Mouse (Mus musculus): Measurements from ENCODE around the gene Zfp986. TPM values are rescaled to one million over a fixed set of nuclear protein-coding genes. Genes with fewer than 3 reads are reported as not detected.
"Not testable (repeated sequence)": the region's sequence is repeated elsewhere in the genome, so short reads cannot be mapped to it uniquely, and the experiment has no call there.

The Zfp986 gene
- polyA plus RNA-seq, 1 experiment from 2014 or later: not detected

- not testable (repeated sequence) for H3K9ac ChIP-seq (ENCODE audit: low read depth, low read length); ATAC-seq; H3K4me3 ChIP-seq (ENCODE audit: low read depth, low read length); H3K27me3 ChIP-seq (ENCODE audit: control insufficient read depth, insufficient read depth, low read depth, low read length); H3K9me3 ChIP-seq (replicated peaks; ENCODE audit: control insufficient read depth, low read length, poor library complexity, severe bottlenecking); H3K4me2 ChIP-seq (ENCODE audit: low read length); H3K36me3 ChIP-seq (ENCODE audit: control insufficient read depth, insufficient read depth, low read length); H3K4me1 ChIP-seq (ENCODE audit: control insufficient read depth, insufficient read depth, low read length); H3K27ac ChIP-seq (ENCODE audit: low read length)
- WGBS: 63% methylated on average over 6 of the region's 9 CpGs
Measured at GRCm38 (mm10) chr4:145851421-145851820, 17.2 kb upstream of the Zfp986 start.

- not testable (repeated sequence) for H3K4me3 ChIP-seq (ENCODE audit: low read depth, low read length); H3K27me3 ChIP-seq (ENCODE audit: control insufficient read depth, insufficient read depth, low read depth, low read length); H3K27ac ChIP-seq (ENCODE audit: low read length); H3K4me1 ChIP-seq (ENCODE audit: control insufficient read depth, insufficient read depth, low read length); H3K9ac ChIP-seq (ENCODE audit: low read depth, low read length); H3K9me3 ChIP-seq (replicated peaks; ENCODE audit: control insufficient read depth, low read length, poor library complexity, severe bottlenecking); ATAC-seq; H3K4me2 ChIP-seq (ENCODE audit: low read length); H3K36me3 ChIP-seq (ENCODE audit: control insufficient read depth, insufficient read depth, low read length)
- 86% methylated on average over 5 of the region's 8 CpGs for WGBS
Measured at GRCm38 (mm10) chr4:145863872-145864271, 4.7 kb upstream of the Zfp986 start.

Other genes with a start within 250 kb of the Zfp986 start
- gene Zfp980, start 198.1 kb upstream of the Zfp986 start, polyA plus RNA-seq (2015; fragmentation: Nextera tagmentation; extraction: Ambion mirVana): not detected in 2 replicates
- gene Zfp987, start 228.5 kb downstream of the Zfp986 start, polyA plus RNA-seq (2015; fragmentation: Nextera tagmentation; extraction: Ambion mirVana): not detected in 2 replicates

Data from midbrain, embryonic 16.5 days (tissue).